Comparison of ENCODE assay signal across 20 mouse cellular contexts in genomic region chr10:66348398-66348797, GRCm38 (mm10).
DNase-seq lines count a peak whose midpoint lies in the region; ATAC-seq and TF ChIP-seq lines count a peak whose summit lies in the region.
"Had no signal": no experiment of that assay in that cellular context is flagged by ENCODE, and none has a peak within 500 bp of the region (broad histone marks: within the 10 kb centered on the region; RNA-seq: fewer than 3 reads in every experiment).

No protein-coding gene starts in this region.

- 72% methylated on average over 3 of the region's 3 CpGs for WGBS in hindbrain, postnatal 0 days
- 55% methylated on average over 3 of the region's 3 CpGs for WGBS in hindbrain, embryonic 14.5 days
- 77% methylated on average over 3 of the region's 3 CpGs for WGBS in midbrain, postnatal 0 days
- WGBS in midbrain, embryonic 13.5 days, result 72% methylated on average over 3 of the region's 3 CpGs

- in situ Hi-C loops in ES-E14 (cut with MboI; ENCODE audit: low sequenced_read_pairs in 2 of 2, unreplicated experiment in 2 of 2), result no loop called here

- no peaks in the 10 kb centered on the region for H3K36me3 ChIP-seq in hindbrain, postnatal 0 days (ENCODE audit: insufficient read depth, low read length)
- no peaks in the 10 kb centered on the region for H3K36me3 ChIP-seq in hindbrain, embryonic 14.5 days (replicated peaks; ENCODE audit: control insufficient read depth, insufficient read depth)
- no peaks in the 10 kb centered on the region for H3K36me3 ChIP-seq in midbrain, postnatal 0 days (ENCODE audit: insufficient read depth, low read length)
- H3K36me3 ChIP-seq in midbrain, embryonic 13.5 days, result no peaks in the 10 kb centered on the region
- H3K36me3 ChIP-seq in ES-E14 (ENCODE audit: control insufficient read depth, insufficient read depth, low read length, poor library complexity, severe bottlenecking), result no peaks in the 10 kb centered on the region
- H3K36me3 ChIP-seq: embryonic facial prominence, embryonic 15.5 days; forebrain, embryonic 15.5 days; heart, embryonic 12.5 days; hindbrain, embryonic 10.5 days; hindbrain, embryonic 15.5 days had no signal

- no peak overlapping the region for H3K27ac ChIP-seq in hindbrain, postnatal 0 days
- no peak overlapping the region for H3K27ac ChIP-seq in hindbrain, embryonic 14.5 days
- no peak overlapping the region for H3K27ac ChIP-seq in midbrain, postnatal 0 days (ENCODE audit: low read depth, low read length)
- H3K27ac ChIP-seq in midbrain, embryonic 13.5 days, result no peak overlapping the region
- H3K27ac ChIP-seq in ES-E14 (ENCODE audit: insufficient read depth, low read depth, low read length, poor library complexity, severe bottlenecking), result no peak overlapping the region
- H3K27ac ChIP-seq: embryonic facial prominence, embryonic 15.5 days; forebrain, embryonic 15.5 days; hindbrain, embryonic 10.5 days; hindbrain, embryonic 15.5 days had no signal

- H3K4me3 ChIP-seq in hindbrain, postnatal 0 days (ENCODE audit: low read length), result no peak overlapping the region
- H3K4me3 ChIP-seq in hindbrain, embryonic 14.5 days (replicated peaks; ENCODE audit: low read length), result no peak overlapping the region
- no peak overlapping the region for H3K4me3 ChIP-seq in midbrain, postnatal 0 days (ENCODE audit: low read depth, low read length)
- H3K4me3 ChIP-seq in midbrain, embryonic 13.5 days (replicated peaks), result no peak overlapping the region
- no peak overlapping the region for H3K4me3 ChIP-seq in ES-E14 (ENCODE audit: insufficient read depth in 1 of 2, low read depth in 1 of 2, low read length in 2 of 2, poor library complexity in 1 of 2, severe bottlenecking in 1 of 2)
- H3K4me3 ChIP-seq: embryonic facial prominence, embryonic 15.5 days; erythroblast, embryonic 14.5 days; forebrain, embryonic 15.5 days; heart, embryonic 12.5 days; hindbrain, embryonic 10.5 days; hindbrain, embryonic 15.5 days had no signal

- ATAC-seq in hindbrain, postnatal 0 days, result no peak
- no peak for ATAC-seq in hindbrain, embryonic 14.5 days (ENCODE audit: low FRiP score)
- ATAC-seq in midbrain, postnatal 0 days (ENCODE audit: low FRiP score), result no peak
- no peak for ATAC-seq in midbrain, embryonic 13.5 days
- ATAC-seq: forebrain, embryonic 15.5 days; inflammation-experienced regulatory T-cells, adult 6 months had no signal

- no peak overlapping the region for H3K9ac ChIP-seq in hindbrain, postnatal 0 days (replicated peaks; ENCODE audit: low read length)
- H3K9ac ChIP-seq in hindbrain, embryonic 14.5 days, result no peak overlapping the region
- H3K9ac ChIP-seq in midbrain, postnatal 0 days (replicated peaks; ENCODE audit: low read length, poor library complexity, severe bottlenecking), result no peak overlapping the region
- H3K9ac ChIP-seq in midbrain, embryonic 13.5 days (replicated peaks), result no peak overlapping the region
- no peak overlapping the region for H3K9ac ChIP-seq in ES-E14 (ENCODE audit: insufficient read depth, low read depth, low read length, poor library complexity, severe bottlenecking)
- H3K9ac ChIP-seq: embryonic facial prominence, embryonic 15.5 days; forebrain, embryonic 15.5 days; heart, embryonic 12.5 days; hindbrain, embryonic 15.5 days had no signal

- no peaks in the 10 kb centered on the region for H3K4me1 ChIP-seq in hindbrain, postnatal 0 days (ENCODE audit: insufficient read depth, low read length)
- no peaks in the 10 kb centered on the region for H3K4me1 ChIP-seq in hindbrain, embryonic 14.5 days (replicated peaks; ENCODE audit: control insufficient read depth, insufficient read depth, low read length)
- no peaks in the 10 kb centered on the region for H3K4me1 ChIP-seq in midbrain, postnatal 0 days (ENCODE audit: insufficient read depth, low read length)
- no peaks in the 10 kb centered on the region for H3K4me1 ChIP-seq in midbrain, embryonic 13.5 days (replicated peaks)
- H3K4me1 ChIP-seq in ES-E14 (ENCODE audit: control insufficient read depth in 2 of 2, insufficient read depth in 2 of 2, low read length in 2 of 2, poor library complexity in 1 of 2), result no peaks in the 10 kb centered on the region
- H3K4me1 ChIP-seq: embryonic facial prominence, embryonic 15.5 days; forebrain, embryonic 15.5 days; heart, embryonic 12.5 days; hindbrain, embryonic 10.5 days; hindbrain, embryonic 15.5 days had no signal

- H3K9me3 ChIP-seq in hindbrain, postnatal 0 days (ENCODE audit: low read length), result no peaks in the 10 kb centered on the region
- no peaks in the 10 kb centered on the region for H3K9me3 ChIP-seq in hindbrain, embryonic 14.5 days (ENCODE audit: control insufficient read depth, low read length)
- no peaks in the 10 kb centered on the region for H3K9me3 ChIP-seq in midbrain, postnatal 0 days (ENCODE audit: low read length)
- H3K9me3 ChIP-seq in midbrain, embryonic 13.5 days, result no peaks in the 10 kb centered on the region
- no peaks in the 10 kb centered on the region for H3K9me3 ChIP-seq in ES-E14 (ENCODE audit: control insufficient read depth, insufficient read depth, low read depth, low read length)
- H3K9me3 ChIP-seq: embryonic facial prominence, embryonic 15.5 days; forebrain, embryonic 15.5 days; heart, embryonic 12.5 days; hindbrain, embryonic 10.5 days; hindbrain, embryonic 15.5 days had no signal

- DNase-seq in hindbrain, postnatal 0 days (ENCODE audit: low spot score), result peak; percentile 20
- no peak for DNase-seq in hindbrain, embryonic 14.5 days (ENCODE audit: low spot score)
- DNase-seq in midbrain, postnatal 0 days (ENCODE audit: low spot score), result no peak
- peak; percentile 29 for DNase-seq in ES-E14 (ENCODE audit: low read depth, low spot score)
- peak; percentile 51 for DNase-seq in ZHBTc4 (ENCODE audit: low read depth, low spot score)
- DNase-seq in right cerebral cortex, postnatal 10 days (ENCODE audit: low spot score in 2 of 2), result no peak
- DNase-seq in thymus, postnatal 36 days, result no peak
- DNase-seq: adrenal gland, postnatal 10 days; cerebellum, adult 11 months; cerebellum, adult 8-10 months; embryo, embryonic 11 days; gastrocnemius, postnatal 14 days had no signal

- no peak overlapping the region for H3K4me2 ChIP-seq in hindbrain, postnatal 0 days (ENCODE audit: low read depth, low read length)
- no peak overlapping the region for H3K4me2 ChIP-seq in hindbrain, embryonic 14.5 days (replicated peaks)
- H3K4me2 ChIP-seq in midbrain, postnatal 0 days (ENCODE audit: low read depth, low read length, poor library complexity, severe bottlenecking), result no peak overlapping the region
- no peak overlapping the region for H3K4me2 ChIP-seq in midbrain, embryonic 13.5 days (replicated peaks)
- H3K4me2 ChIP-seq: embryonic facial prominence, embryonic 15.5 days; forebrain, embryonic 15.5 days; heart, embryonic 12.5 days; hindbrain, embryonic 15.5 days had no signal

- TF ChIP-seq CTCF in hindbrain, postnatal 0 days (IDR thresholded peaks at IDR 0.05; ENCODE audit: low read depth), result peak; percentile 43
- TF ChIP-seq CTCF in midbrain, postnatal 0 days (IDR thresholded peaks at IDR 0.05), result peak; percentile 36

- no peaks in the 10 kb centered on the region for H3K27me3 ChIP-seq in hindbrain, postnatal 0 days (ENCODE audit: insufficient read depth, low read length)
- no peaks in the 10 kb centered on the region for H3K27me3 ChIP-seq in hindbrain, embryonic 14.5 days (ENCODE audit: control insufficient read depth, insufficient read depth, low read length)
- no peaks in the 10 kb centered on the region for H3K27me3 ChIP-seq in midbrain, postnatal 0 days (ENCODE audit: insufficient read depth, low read length)
- no peaks in the 10 kb centered on the region for H3K27me3 ChIP-seq in midbrain, embryonic 13.5 days
- H3K27me3 ChIP-seq: embryonic facial prominence, embryonic 15.5 days; forebrain, embryonic 15.5 days; heart, embryonic 12.5 days; hindbrain, embryonic 15.5 days had no signal

TF ChIP-seq in ES-E14, 5 proteins besides CTCF, POLR2A, EP300 and RAD21:
- no peak for TF ChIP-seq ZNF384 (IDR thresholded peaks at IDR 0.05; ENCODE audit: low read depth, low read length)
- no peak for TF ChIP-seq HCFC1 (IDR thresholded peaks at IDR 0.05; ENCODE audit: borderline replicate concordance, insufficient read depth, low read length)
- TF ChIP-seq ZC3H11A (IDR thresholded peaks at IDR 0.05; ENCODE audit: borderline replicate concordance, low read depth, low read length), result no peak; the same call in none of the 2 replicates
- TF ChIP-seq CHD2 (IDR thresholded peaks at IDR 0.05; ENCODE audit: low read depth, low read length), result no peak
- TF ChIP-seq MAFK (IDR thresholded peaks at IDR 0.05; ENCODE audit: insufficient read depth, low read depth, low read length), result no peak
TF ChIP-seq in ES-E14: peak in this region for 0.

Comparison
In these comparisons a context has a peak if more than half of its experiments do, and no peak if none do; other contexts are left out.
1. DNase-seq: peak in hindbrain, postnatal 0 days (single experiment), ES-E14 (single experiment) and ZHBTc4 (single experiment); none in hindbrain, embryonic 14.5 days (single experiment), midbrain, postnatal 0 days (single experiment), right cerebral cortex, postnatal 10 days (0 of 2) and thymus, postnatal 36 days (0 of 2).